Mouse (Mus musculus) small intestine, adult 2 months (tissue): ENCODE data around the gene Bfsp2.

Experiments used
- CTCF ChIP-seq: fragments of 200-500 bp; IDR thresholded peaks from 2 replicates; pipeline ENCODE4 v1.5.1; 2012; ENCODE audit warnings: low read depth, mild to moderate bottlenecking, control low read depth, inconsistent platforms, low read length, moderate library complexity, mixed read lengths; ENCODE audit not compliant: insufficient replicate concordance, insufficient read length; ENCODE audit errors: extremely low read depth
- POLR2A ChIP-seq: fragments of 200-500 bp; IDR thresholded peaks from 2 replicates; pipeline ENCODE4 v1.6.1; 2012; ENCODE audit warnings: low read depth, mild to moderate bottlenecking, control low read depth, inconsistent platforms, low read length, moderate library complexity

GRCm38 (mm10) chr9:103465293-103465692, 14.9 kb downstream of the Bfsp2 start:
- TF ChIP-seq CTCF (no peak), POLR2A (no peak)
